Mouse (Mus musculus) CH12.LX (cell line): ENCODE results near the gene Pcdh10.

Experiments
- BHLHE40 ChIP-seq: IDR thresholded peaks from 2 replicates; pipeline ENCODE4 v1.6.1; 2011; ENCODE audit warnings: mild to moderate bottlenecking, low read depth, low read length, improper control_type of control experiment
- CTCF ChIP-seq, 2 experiments: IDR thresholded peaks in 1 of 2; conservative IDR thresholded peaks in 1 of 2; 2 replicates each; pipeline ENCODE4 v1.5.1; 2011 to 2012; ENCODE audit warnings: low read depth in 2 of 2, low read length in 2 of 2, improper control_type of control experiment in 1 of 2, inconsistent platforms in 1 of 2, mild to moderate bottlenecking in 1 of 2, moderate library complexity in 1 of 2
- HCFC1 ChIP-seq: IDR thresholded peaks from 2 replicates; pipeline ENCODE4 v1.6.1; 2012; ENCODE audit warnings: low read depth, mild to moderate bottlenecking, inconsistent platforms, low read length, improper control_type of control experiment
- MAX ChIP-seq: IDR thresholded peaks from 2 replicates; pipeline ENCODE4 v1.6.1; 2011; ENCODE audit warnings: low read length, improper control_type of control experiment
- MAZ ChIP-seq: IDR thresholded peaks from 2 replicates; pipeline ENCODE4 v1.6.1; 2012; ENCODE audit warnings: low read depth, mild to moderate bottlenecking, inconsistent platforms, low read length, improper control_type of control experiment, moderate library complexity
- NRF1 ChIP-seq: IDR thresholded peaks from 2 replicates; pipeline ENCODE4 v1.6.1; 2014; ENCODE audit warnings: low read depth, mild to moderate bottlenecking, inconsistent platforms, low read length, improper control_type of control experiment, moderate library complexity
- POLR2A ChIP-seq: IDR thresholded peaks from 2 replicates; pipeline ENCODE4 v1.6.1; 2011; ENCODE audit warnings: low read depth, mild to moderate bottlenecking, improper control_type of control experiment, low read length
- POLR2AphosphoS2 ChIP-seq: IDR thresholded peaks from 2 replicates; pipeline ENCODE4 v1.6.1; 2011; ENCODE audit warnings: low read depth, low read length, improper control_type of control experiment
- SIN3A ChIP-seq: IDR thresholded peaks from 2 replicates; pipeline ENCODE4 v1.6.1; 2012; ENCODE audit warnings: low read length, improper control_type of control experiment, inconsistent platforms
- USF2 ChIP-seq: conservative IDR thresholded peaks from 2 replicates; pipeline ENCODE4 v1.6.1; 2011; ENCODE audit warnings: low read depth, low read length, improper control_type of control experiment
- ZKSCAN1 ChIP-seq: IDR thresholded peaks from 2 replicates; pipeline ENCODE4 v1.6.1; 2012; ENCODE audit warnings: low read depth, inconsistent platforms, low read length, improper control_type of control experiment, borderline replicate concordance
- ZNF384 ChIP-seq: IDR thresholded peaks from 2 replicates; pipeline ENCODE4 v1.6.1; 2012; ENCODE audit warnings: low read depth, low read length, improper control_type of control experiment, inconsistent platforms

- TF ChIP-seq BHLHE40 (no peak), CTCF (conservative IDR thresholded peaks at IDR 0.05 in 1 of 2, IDR thresholded peaks at IDR 0.05 in 1 of 2; ENCODE audit: low read depth in 2 of 2, low read length in 2 of 2) (no peak), NRF1 (no peak), POLR2AphosphoS2 (no peak), MAX (no peak), POLR2A (no peak), HCFC1 (no peak), SIN3A (no peak), MAZ (no peak), ZNF384 (no peak), ZKSCAN1 (no peak), USF2 (no peak)
Observed at GRCm38 (mm10) chr3:45386512-45386911, 8.3 kb downstream of the Pcdh10 start.
